Mouse (Mus musculus) hindbrain, embryonic 11.5 days (tissue): Measurements from ENCODE around the gene Krtap3-2. TPM values are rescaled to one million over a fixed set of nuclear protein-coding genes. Genes with fewer than 3 reads are reported as not detected.
"Not testable (repeated sequence)": the region's sequence is repeated elsewhere in the genome, so short reads cannot be mapped to it uniquely, and the experiment has no call there.

Experiments
- ATAC-seq: fragments of 200-750 bp; cut with Nextera tagmentation; 2 replicates; pipeline ENCODE4 v1.8.0; 2017; ENCODE audit warnings: mild to moderate bottlenecking, moderate TSS enrichment, moderate library complexity; ENCODE audit not compliant: low FRiP score
- DNase-seq: peaks from one replicate; pipeline ENCODE4 v3.0.0-alpha.2; 2015; ENCODE audit warnings: low spot score
- H3K27ac ChIP-seq: fragments of 300-500 bp; sonication (generic); 2 replicates; pipeline ENCODE4 v1.5.1; 2014; ENCODE audit warnings: mild to moderate bottlenecking, low read depth, low read length
- H3K27me3 ChIP-seq: fragments of 300-500 bp; sonication (generic); 2 replicates; pipeline ENCODE4 v1.6.1; 2014; ENCODE audit warnings: mild to moderate bottlenecking, low read length, moderate library complexity, mixed read lengths; ENCODE audit not compliant: control insufficient read depth, insufficient read depth
- H3K36me3 ChIP-seq: fragments of 300-500 bp; sonication (generic); 2 replicates; pipeline ENCODE4 v1.6.1; 2014; ENCODE audit warnings: mild to moderate bottlenecking, low read length, moderate library complexity, mixed read lengths; ENCODE audit not compliant: control insufficient read depth, insufficient read depth
- H3K4me1 ChIP-seq: fragments of 300-500 bp; sonication (generic); replicated peaks from 2 replicates; pipeline ENCODE4 v1.6.1; 2014; ENCODE audit warnings: low read length, mixed read lengths; ENCODE audit not compliant: control insufficient read depth, insufficient read depth
- H3K4me2 ChIP-seq: fragments of 300-500 bp; sonication (generic); replicated peaks from 2 replicates; pipeline ENCODE4 v1.6.1; 2014; ENCODE audit warnings: mild to moderate bottlenecking, low read depth, low read length
- H3K4me3 ChIP-seq: fragments of 300-500 bp; sonication (generic); 2 replicates; pipeline ENCODE4 v1.5.1; 2014; ENCODE audit warnings: low read depth, low read length
- H3K9ac ChIP-seq: fragments of 300-500 bp; sonication (generic); 2 replicates; pipeline ENCODE4 v1.6.1; 2014; ENCODE audit warnings: low read depth, low read length
- H3K9me3 ChIP-seq: fragments of 300-500 bp; sonication (generic); 2 replicates; pipeline ENCODE4 v1.6.1; 2016; ENCODE audit warnings: low read length; ENCODE audit not compliant: control insufficient read depth
- WGBS: fragments of 180-500 bp; shearing (Covaris S2); extraction: QIAGEN DNeasy Blood & Tissue Kit; methylation state at CpG from one replicate; pipeline ENCODE4 v1.1.7; 2014; 5-methylcytosine and 5-hydroxymethylcytosine counted together
- polyA plus RNA-seq: library from polyadenylated mRNA; unstranded; fragments of >200 nt; fragmentation: Nextera tagmentation; extraction: Ambion mirVana; gene quantifications from 2 replicates; pipeline ENCODE4 v1.2.1, GENCODE M21; 2014

Krtap3-2 gene
- not detected in 2 replicates for polyA plus RNA-seq

DNA sequence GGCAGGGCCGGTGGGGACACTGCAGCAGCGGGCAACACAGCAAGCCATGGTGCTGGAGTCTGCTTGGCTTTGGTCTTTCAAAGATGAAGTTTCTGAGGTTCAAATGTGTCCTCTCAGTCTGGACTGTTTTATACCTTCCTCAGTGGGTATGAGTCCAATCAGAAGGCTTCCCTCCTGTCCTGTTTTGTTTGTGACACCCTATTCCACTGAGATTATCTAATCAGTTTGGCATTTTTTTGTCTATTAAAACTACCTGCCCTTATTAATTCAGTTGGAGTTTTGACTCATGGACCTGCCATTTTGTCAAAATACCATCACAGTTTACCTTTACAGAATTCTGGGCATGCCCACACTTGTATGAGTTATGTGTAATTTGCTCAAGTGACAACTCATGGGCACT is at the start of gene Krtap3-2:
Krtap3-2 (minus strand) TSS at position 101 of the 400 bp plus-strand sequence.
- Histone ChIP-seq H3K9ac (no peak within 1 kb of the TSS), H3K4me1 (no peaks in the 10 kb centered on the region), H3K36me3 (no peaks in the 10 kb centered on the region), H3K9me3 (no peaks in the 10 kb centered on the region), H3K27me3 (no peaks in the 10 kb centered on the region), H3K27ac (no peak within 1 kb of the TSS), H3K4me3 (no peak within 1 kb of the TSS), H3K4me2 (no peak within 1 kb of the TSS)
- no peak for DNase-seq
- ATAC-seq: no peak
- 88% methylated on average over 2 of the region's 2 CpGs for WGBS

DNA sequence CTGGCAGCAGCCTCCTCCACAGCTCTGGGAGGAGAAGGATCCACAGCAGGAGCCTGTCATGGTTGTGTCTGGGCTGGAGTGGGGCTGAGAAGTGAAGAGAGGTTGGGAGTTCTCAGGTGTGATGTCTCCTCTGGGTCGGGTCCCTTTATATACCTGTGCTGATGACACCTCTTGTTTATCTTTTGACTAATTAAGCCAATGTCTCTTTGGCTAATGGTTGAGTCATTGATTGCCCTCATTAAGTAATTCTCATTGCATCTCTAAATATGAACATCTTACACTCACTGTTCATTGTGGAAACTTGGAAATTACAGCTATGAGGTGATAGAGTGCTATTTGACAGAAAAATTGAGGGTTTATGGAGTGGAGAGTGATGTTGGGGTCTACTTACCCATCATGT is 46.6 kb upstream of the Krtap3-2 start, which contains the start of gene Gm11938:
Gm11938 (minus strand) TSS at position 101 of the 400 bp plus-strand sequence.
- not testable (repeated sequence) for DNase-seq, H3K36me3 ChIP-seq, H3K27ac ChIP-seq, H3K4me2 ChIP-seq, H3K9ac ChIP-seq, ATAC-seq, H3K27me3 ChIP-seq, H3K4me3 ChIP-seq, H3K9me3 ChIP-seq, H3K4me1 ChIP-seq
- 62% methylated on average over 1 of the region's 1 CpGs for WGBS

DNA sequence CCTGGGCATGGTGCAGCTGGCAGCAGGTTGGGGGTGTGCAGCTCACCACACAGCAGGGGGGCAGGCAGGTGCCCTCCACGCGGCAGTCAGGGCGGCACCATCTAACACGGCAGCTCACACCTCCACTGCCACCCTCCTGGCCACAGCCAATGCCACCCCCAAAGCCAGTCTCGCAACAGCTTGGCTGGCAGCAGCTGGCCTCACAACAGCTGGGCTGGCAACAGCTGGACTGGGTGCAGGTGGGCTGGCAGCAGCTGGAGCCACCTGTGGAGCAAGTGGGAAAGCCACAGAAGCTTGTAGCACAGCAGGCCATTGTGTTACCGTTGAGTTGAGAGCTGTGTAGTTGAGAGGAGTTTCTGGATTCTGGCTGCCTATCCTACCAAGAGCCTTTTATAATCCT is 41.1 kb upstream of the Krtap3-2 start, which contains the start of gene Krtap9-3:
Krtap9-3 (minus strand) TSS at position 364 of the 400 bp plus-strand sequence.
- WGBS: 88% methylated on average over 4 of the region's 6 CpGs

DNA sequence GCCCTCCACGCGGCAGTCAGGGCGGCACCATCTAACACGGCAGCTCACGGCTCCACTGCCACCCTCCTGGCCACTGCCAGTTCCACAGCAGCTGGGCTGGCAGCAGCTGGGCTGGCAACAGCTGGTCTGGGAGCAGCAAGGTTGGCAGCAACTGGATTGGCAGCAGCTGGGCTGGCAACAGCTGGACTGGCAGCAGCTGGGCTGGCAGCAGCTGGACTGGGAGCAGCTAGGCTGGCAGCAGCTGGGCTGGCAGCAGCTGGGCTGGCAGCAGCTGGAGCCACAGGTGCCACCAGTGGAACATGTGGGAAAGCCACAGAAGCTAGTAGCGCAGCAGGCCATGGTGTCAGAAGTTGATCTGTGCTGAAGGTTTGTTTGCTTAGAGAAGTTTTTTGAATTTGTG is 34.3 kb upstream of the Krtap3-2 start, which contains the start of gene Krtap1-3:
Krtap1-3 (minus strand) TSS at position 359 of the 400 bp plus-strand sequence.
- no peak for ATAC-seq
- WGBS: 86% methylated on average over 4 of the region's 6 CpGs
- Histone ChIP-seq H3K9me3 (no peaks in the 10 kb centered on the region), H3K27ac (no peak within 1 kb of the TSS), H3K4me2 (no peak within 1 kb of the TSS), H3K4me3 (no peak within 1 kb of the TSS), H3K9ac (no peak within 1 kb of the TSS), H3K27me3 (no peaks in the 10 kb centered on the region), H3K4me1 (no peaks in the 10 kb centered on the region), H3K36me3 (no peaks in the 10 kb centered on the region)
- no peak for DNase-seq

More for the DNA sequence above, 41.1 kb upstream of the Krtap3-2 start, which contains the start of gene Krtap9-3:
- H3K4me1 ChIP-seq, DNase-seq, H3K9me3 ChIP-seq, H3K9ac ChIP-seq, H3K36me3 ChIP-seq, H3K4me2 ChIP-seq, H3K27me3 ChIP-seq, ATAC-seq, H3K27ac ChIP-seq, H3K4me3 ChIP-seq: not testable (repeated sequence)

DNA sequence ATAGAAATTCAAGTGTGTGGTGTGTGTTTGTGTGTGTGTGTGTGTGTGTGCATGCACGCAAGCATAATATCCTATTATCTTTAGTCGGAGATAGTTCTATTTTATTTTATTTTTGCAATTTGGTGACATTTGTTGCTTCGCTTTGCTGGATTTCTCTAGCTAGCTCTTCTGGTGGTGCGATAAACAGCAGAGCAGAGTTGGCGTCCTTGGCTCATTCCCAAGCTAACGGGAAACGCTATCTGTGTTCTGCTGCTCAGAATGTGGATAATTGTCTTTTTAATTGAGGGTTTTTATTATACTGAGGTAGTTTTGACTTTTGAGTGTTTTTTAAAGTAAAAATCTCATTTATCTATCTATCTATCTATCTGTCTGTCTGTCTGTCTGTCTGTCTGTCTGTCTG is 28.4 kb upstream of the Krtap3-2 start:
- WGBS: 92% methylated on average over 7 of the region's 7 CpGs
- DNase-seq: no peak

DNA sequence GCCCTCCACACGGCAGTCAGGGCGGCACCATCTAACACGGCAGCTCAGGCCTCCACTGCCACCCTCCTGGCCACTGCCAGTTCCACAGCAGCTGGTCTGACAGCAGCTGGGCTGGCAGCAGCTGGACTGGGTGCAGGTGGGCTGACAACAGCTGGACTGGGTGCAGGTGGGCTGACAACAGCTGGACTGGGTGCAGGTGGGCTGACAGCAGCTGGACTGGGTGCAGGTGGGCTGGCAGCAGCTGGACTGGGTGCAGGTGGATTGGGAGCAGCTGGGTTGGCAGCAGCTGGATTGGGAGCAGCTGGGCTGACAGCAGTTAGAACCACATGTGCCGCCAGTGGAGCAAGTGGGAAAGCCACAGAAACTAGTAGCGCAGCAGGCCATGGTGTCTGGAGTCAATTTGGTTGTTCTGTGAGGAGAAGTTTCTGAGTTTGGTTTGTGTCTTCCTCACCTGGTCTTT is 26.6 kb upstream of the Krtap3-2 start, which contains the start of gene Krtap1-4:
Krtap1-4 (minus strand) TSS at position 410 of the 460 bp plus-strand sequence.
- DNase-seq: no peak
- no peak within 1 kb of the TSS for H3K4me3 ChIP-seq

More for the DNA sequence above, 28.4 kb upstream of the Krtap3-2 start:
- H3K4me2 ChIP-seq: no peak overlapping the region
- H3K4me1 ChIP-seq: no peaks in the 10 kb centered on the region
- no peak overlapping the region for H3K27ac ChIP-seq
- H3K9ac ChIP-seq: no peak overlapping the region
- H3K4me3 ChIP-seq: no peak overlapping the region
- H3K36me3 ChIP-seq: no peaks in the 10 kb centered on the region
- no peaks in the 10 kb centered on the region for H3K27me3 ChIP-seq
- no peak for ATAC-seq
- no peaks in the 10 kb centered on the region for H3K9me3 ChIP-seq

DNA sequence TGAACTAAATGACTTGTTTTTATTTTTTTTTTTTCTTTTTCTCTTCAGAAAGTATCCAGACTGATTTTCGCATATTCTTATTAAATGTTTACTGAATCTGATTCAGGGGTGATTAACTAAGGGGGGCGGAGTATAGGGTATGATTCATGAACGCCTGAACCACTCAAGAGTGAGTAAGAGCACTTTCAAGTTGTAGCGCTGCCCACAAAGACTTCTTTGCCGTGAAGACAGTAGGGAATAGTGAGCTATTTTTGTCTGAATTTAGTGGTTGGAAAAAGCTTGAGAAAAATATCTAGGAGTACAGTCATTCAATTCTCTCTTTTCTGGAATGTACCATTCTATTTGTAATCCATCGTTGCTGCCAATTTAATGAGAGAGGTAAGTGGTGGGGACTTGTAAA is 24.9 kb upstream of the Krtap3-2 start:
- no peak overlapping the region for H3K9ac ChIP-seq
- no peaks in the 10 kb centered on the region for H3K9me3 ChIP-seq
- WGBS: 88% methylated on average over 6 of the region's 6 CpGs
- H3K36me3 ChIP-seq: no peaks in the 10 kb centered on the region
- DNase-seq (no peak), ATAC-seq (no peak)
- no peak overlapping the region for H3K4me3 ChIP-seq
- no peak overlapping the region for H3K4me2 ChIP-seq
- H3K4me1 ChIP-seq: no peaks in the 10 kb centered on the region
- no peak overlapping the region for H3K27ac ChIP-seq
- no peaks in the 10 kb centered on the region for H3K27me3 ChIP-seq

More for the DNA sequence above, 26.6 kb upstream of the Krtap3-2 start, which contains the start of gene Krtap1-4:
- no peak within 1 kb of the TSS for H3K27ac ChIP-seq
- no peak within 1 kb of the TSS for H3K9ac ChIP-seq
- H3K36me3 ChIP-seq: no peaks in the 10 kb centered on the region
- H3K4me1 ChIP-seq: no peaks in the 10 kb centered on the region
- no peak for ATAC-seq
- no peaks in the 10 kb centered on the region for H3K27me3 ChIP-seq
- no peaks in the 10 kb centered on the region for H3K9me3 ChIP-seq
- H3K4me2 ChIP-seq: no peak within 1 kb of the TSS
- 73% methylated on average over 4 of the region's 5 CpGs for WGBS

DNA sequence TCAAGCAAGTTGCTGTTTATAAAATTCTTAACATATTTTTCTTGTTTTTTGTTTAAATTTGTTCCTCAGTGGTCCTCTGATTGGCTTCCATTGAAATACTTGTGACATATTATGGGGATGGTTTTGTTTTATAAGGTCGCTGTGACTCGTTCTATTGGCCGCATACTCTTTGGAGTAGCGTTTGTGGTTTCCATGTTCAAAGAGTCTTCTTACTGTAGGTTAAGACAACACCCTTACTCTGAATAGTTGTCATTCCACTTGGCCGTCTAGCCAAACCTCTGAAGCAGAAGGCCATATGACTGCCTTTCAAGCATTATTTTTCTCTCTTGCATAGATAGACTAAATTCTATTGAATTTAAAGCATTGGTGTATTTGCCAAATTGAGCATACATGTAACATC is 24.4 kb upstream of the Krtap3-2 start:
- Histone ChIP-seq H3K27me3 (no peaks in the 10 kb centered on the region), H3K9ac (no peak overlapping the region), H3K4me3 (no peak overlapping the region), H3K27ac (no peak overlapping the region), H3K4me1 (no peaks in the 10 kb centered on the region), H3K36me3 (no peaks in the 10 kb centered on the region), H3K4me2 (no peak overlapping the region), H3K9me3 (no peaks in the 10 kb centered on the region)
- DNase-seq (no peak), ATAC-seq (no peak)
- WGBS: 89% methylated on average over 5 of the region's 5 CpGs

DNA sequence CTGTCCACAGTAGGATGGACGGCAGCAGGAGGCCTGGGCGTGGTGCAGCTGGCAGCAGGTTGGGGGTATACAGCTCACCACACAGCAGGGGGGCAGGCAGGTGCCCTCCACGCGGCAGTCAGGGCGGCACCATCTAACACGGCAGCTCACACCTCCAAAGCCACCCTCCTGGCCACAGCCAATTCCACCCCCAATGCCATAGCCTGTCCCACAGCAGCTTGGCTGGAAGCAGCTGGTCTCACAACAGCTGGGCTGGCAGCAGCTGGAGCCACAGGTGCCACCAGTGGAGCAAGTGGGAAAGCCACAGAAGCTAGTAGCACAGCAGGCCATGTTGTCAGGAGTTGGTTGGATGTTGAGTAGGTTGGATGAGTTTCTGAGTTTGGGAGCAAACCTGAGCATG is 24.0 kb upstream of the Krtap3-2 start, which contains the start of gene Krtap1-5:
Krtap1-5 (minus strand) TSS at position 381 of the 400 bp plus-strand sequence.
- Histone ChIP-seq H3K27ac (no peak within 1 kb of the TSS), H3K9me3 (no peaks in the 10 kb centered on the region), H3K4me3 (no peak within 1 kb of the TSS), H3K4me1 (no peaks in the 10 kb centered on the region), H3K9ac (no peak within 1 kb of the TSS), H3K27me3 (no peaks in the 10 kb centered on the region), H3K36me3 (no peaks in the 10 kb centered on the region), H3K4me2 (no peak within 1 kb of the TSS)
- no peak for ATAC-seq
- DNase-seq: no peak
- 97% methylated on average over 6 of the region's 6 CpGs for WGBS
